14 mouse cellular contexts compared by ENCODE assay signal in genomic region chr9:104128110-104128509, GRCm38 (mm10). TPM values are rescaled to one million over a fixed set of nuclear protein-coding genes. Genes with fewer than 3 reads are reported as not detected.
A peak's percentile ranks its signal among the peaks of the same experiment; 100 is the strongest.
DNase-seq lines count a peak whose midpoint lies in the region; ATAC-seq and TF ChIP-seq lines count a peak whose summit lies in the region.
"Had no signal": no experiment of that assay in that cellular context is flagged by ENCODE, and none has a peak within 500 bp of the region (broad histone marks: within the 10 kb centered on the region; RNA-seq: fewer than 3 reads in every experiment).

No protein-coding gene starts in this region.

- no peak overlapping the region for H3K9ac ChIP-seq in hindbrain, postnatal 0 days (replicated peaks; ENCODE audit: low read length)
- H3K9ac ChIP-seq in hindbrain, embryonic 11.5 days (ENCODE audit: low read depth, low read length): no peak overlapping the region
- H3K9ac ChIP-seq in forebrain, embryonic 15.5 days (replicated peaks): no peak overlapping the region
- no peak overlapping the region for H3K9ac ChIP-seq in neural tube, embryonic 14.5 days (replicated peaks; ENCODE audit: low read depth, low read length)
- H3K9ac ChIP-seq: kidney, embryonic 15.5 days; neural tube, embryonic 12.5 days had no signal

- H3K27me3 ChIP-seq in hindbrain, postnatal 0 days (ENCODE audit: insufficient read depth, low read length): no peaks in the 10 kb centered on the region
- H3K27me3 ChIP-seq in hindbrain, embryonic 11.5 days (ENCODE audit: control insufficient read depth, insufficient read depth, low read length): no peaks in the 10 kb centered on the region
- H3K27me3 ChIP-seq in forebrain, embryonic 15.5 days: no peaks in the 10 kb centered on the region
- no peaks in the 10 kb centered on the region for H3K27me3 ChIP-seq in neural tube, embryonic 14.5 days (ENCODE audit: control insufficient read depth, insufficient read depth, low read length)
- H3K27me3 ChIP-seq: kidney, embryonic 15.5 days; neural tube, embryonic 12.5 days had no signal

- H3K4me3 ChIP-seq in hindbrain, postnatal 0 days (ENCODE audit: low read length): no peak overlapping the region
- H3K4me3 ChIP-seq in hindbrain, embryonic 11.5 days (ENCODE audit: low read depth, low read length): no peak overlapping the region
- no peak overlapping the region for H3K4me3 ChIP-seq in forebrain, embryonic 15.5 days
- H3K4me3 ChIP-seq in neural tube, embryonic 14.5 days (ENCODE audit: low read depth, low read length): no peak overlapping the region
- H3K4me3 ChIP-seq: kidney, embryonic 15.5 days; neural tube, embryonic 12.5 days had no signal

- WGBS in hindbrain, postnatal 0 days: 26% methylated on average over 2 of the region's 2 CpGs
- WGBS in hindbrain, embryonic 11.5 days: 44% methylated on average over 2 of the region's 2 CpGs
- WGBS in forebrain, embryonic 15.5 days: 15% methylated on average over 2 of the region's 2 CpGs
- 30% methylated on average over 2 of the region's 2 CpGs for WGBS in neural tube, embryonic 14.5 days

- TF ChIP-seq CTCF in hindbrain, postnatal 0 days (IDR thresholded peaks at IDR 0.05; ENCODE audit: low read depth): no peak

- H3K27ac ChIP-seq in hindbrain, postnatal 0 days: peak overlapping the region; percentile 48
- no peak overlapping the region for H3K27ac ChIP-seq in hindbrain, embryonic 11.5 days (ENCODE audit: low read depth, low read length)
- peak overlapping the region; percentile 57; the same call in 1 of the 2 replicates for H3K27ac ChIP-seq in forebrain, embryonic 15.5 days (replicated peaks)
- H3K27ac ChIP-seq in neural tube, embryonic 14.5 days (ENCODE audit: low read depth, low read length): peak overlapping the region; percentile 12; the same call in 1 of the 2 replicates
- H3K27ac ChIP-seq: kidney, embryonic 15.5 days; neural tube, embryonic 12.5 days had no signal

- no peaks in the 10 kb centered on the region; the same call in 1 of the 2 replicates for H3K4me1 ChIP-seq in hindbrain, postnatal 0 days (ENCODE audit: insufficient read depth, low read length)
- H3K4me1 ChIP-seq in hindbrain, embryonic 11.5 days (replicated peaks; ENCODE audit: control insufficient read depth, insufficient read depth, low read length): no peaks in the 10 kb centered on the region
- H3K4me1 ChIP-seq in forebrain, embryonic 15.5 days: peaks cover 22% of the 10 kb centered on the region
- no peaks in the 10 kb centered on the region for H3K4me1 ChIP-seq in neural tube, embryonic 14.5 days (ENCODE audit: control insufficient read depth, insufficient read depth, low read length)

- peak; percentile 47; the same call in 1 of the 2 replicates for ATAC-seq in hindbrain, postnatal 0 days
- ATAC-seq in hindbrain, embryonic 11.5 days (ENCODE audit: low FRiP score): no peak
- no peak for ATAC-seq in forebrain, embryonic 15.5 days (replicated peaks)
- ATAC-seq in neural tube, embryonic 14.5 days (ENCODE audit: low read depth): no peak
- no peak for ATAC-seq in erythroid progenitor cell, adult 5-6 weeks (replicated peaks; ENCODE audit: low FRiP score, poor library complexity, severe bottlenecking)

- no peaks in the 10 kb centered on the region for H3K9me3 ChIP-seq in hindbrain, postnatal 0 days (ENCODE audit: low read length)
- H3K9me3 ChIP-seq in hindbrain, embryonic 11.5 days (ENCODE audit: control insufficient read depth, low read length): no peaks in the 10 kb centered on the region
- H3K9me3 ChIP-seq in forebrain, embryonic 15.5 days: no peaks in the 10 kb centered on the region
- no peaks in the 10 kb centered on the region for H3K9me3 ChIP-seq in neural tube, embryonic 14.5 days (ENCODE audit: control insufficient read depth, low read length)
- H3K9me3 ChIP-seq: kidney, embryonic 15.5 days; neural tube, embryonic 12.5 days had no signal

- H3K4me2 ChIP-seq in hindbrain, postnatal 0 days (ENCODE audit: low read depth, low read length): no peak overlapping the region
- H3K4me2 ChIP-seq in hindbrain, embryonic 11.5 days (replicated peaks; ENCODE audit: low read depth, low read length): no peak overlapping the region
- no peak overlapping the region for H3K4me2 ChIP-seq in forebrain, embryonic 15.5 days (replicated peaks)
- H3K4me2 ChIP-seq in neural tube, embryonic 14.5 days (ENCODE audit: low read depth, low read length): no peak overlapping the region
- H3K4me2 ChIP-seq: kidney, embryonic 15.5 days; neural tube, embryonic 12.5 days had no signal

- DNase-seq in hindbrain, postnatal 0 days (ENCODE audit: low spot score): peak; percentile 67
- no peak for DNase-seq in hindbrain, embryonic 11.5 days (ENCODE audit: low spot score)
- DNase-seq in brain, embryonic 18.5 days (ENCODE audit: low read depth, low spot score): peak; percentile 72
- no peak for DNase-seq in gastrocnemius, adult 18-20 months (ENCODE audit: low spot score)
- DNase-seq in kidney, postnatal 36 days: no peak
- DNase-seq: adrenal gland, postnatal 36 days; cerebellum, adult 9-11 months; heart, postnatal 4 days; thymus, postnatal 36 days had no signal

- no peaks in the 10 kb centered on the region for H3K36me3 ChIP-seq in hindbrain, postnatal 0 days (ENCODE audit: insufficient read depth, low read length)
- H3K36me3 ChIP-seq in hindbrain, embryonic 11.5 days (ENCODE audit: control insufficient read depth, insufficient read depth, low read length): no peaks in the 10 kb centered on the region
- no peaks in the 10 kb centered on the region for H3K36me3 ChIP-seq in forebrain, embryonic 15.5 days
- no peaks in the 10 kb centered on the region for H3K36me3 ChIP-seq in neural tube, embryonic 14.5 days (ENCODE audit: control insufficient read depth, insufficient read depth, low read length)
- H3K36me3 ChIP-seq: kidney, embryonic 15.5 days; neural tube, embryonic 12.5 days had no signal

RNA-seq across cellular contexts. Expression of gene Ackr4, which starts 1.4 kb away (rescaled TPM):
- 0.54 and 1.3 TPM in 2 replicates for total RNA-seq in hindbrain, postnatal 0 days (2014; rRNA removed)
- 0.93 and 1.0 TPM in 2 replicates for polyA plus RNA-seq in hindbrain, postnatal 0 days (2015; fragmentation: Nextera tagmentation; extraction: Ambion mirVana)
- polyA plus RNA-seq in hindbrain, embryonic 11.5 days (2014; fragmentation: Nextera tagmentation; extraction: Ambion mirVana): 0.31 and 0.38 TPM in 2 replicates
- polyA plus RNA-seq in forebrain, embryonic 15.5 days (2015; fragmentation: Nextera tagmentation; extraction: Ambion mirVana): 0.50 and 0.70 TPM in 2 replicates
- 1.4 and 2.2 TPM in 2 replicates for polyA plus RNA-seq in neural tube, embryonic 14.5 days (2014; fragmentation: Nextera tagmentation; extraction: Ambion mirVana)
- 1.1 and 3.8 TPM in 2 replicates for total RNA-seq in erythroid progenitor cell, adult 5-6 weeks (2015; ENCODE audit: low replicate concordance)
- 1.1 TPM in 1 of 2 replicates, not detected in the other for total RNA-seq in erythroid progenitor cell, adult 5-6 weeks (2017; ENCODE audit: low replicate concordance)
- under 1 TPM; 0.21 to 0.32 TPM for total RNA-seq in gastrocnemius, adult 18-20 months (2021)

Comparison
In these comparisons a context has a peak if more than half of its experiments do, and no peak if none do; other contexts are left out.
1. DNase-seq: peak in hindbrain, postnatal 0 days (single experiment) and brain, embryonic 18.5 days (single experiment); none in hindbrain, embryonic 11.5 days (single experiment), gastrocnemius, adult 18-20 months (single experiment) and kidney, postnatal 36 days (0 of 2).